Mouse (Mus musculus) heart, embryonic 14.5 days (tissue): ENCODE measurements around the gene Setdb1. TPM values are rescaled to one million over a fixed set of nuclear protein-coding genes. Genes with fewer than 3 reads are reported as not detected.
"Not testable (repeated sequence)": the region's sequence is repeated elsewhere in the genome, so short reads cannot be mapped to it uniquely, and the experiment has no call there.

Source experiments
- ATAC-seq: fragments of 200-750 bp; cut with Nextera tagmentation; 2 replicates; pipeline ENCODE4 v1.8.0; 2017; ENCODE audit warnings: low read depth, moderate TSS enrichment; ENCODE audit not compliant: insufficient number of reproducible peaks, insufficient read depth, low FRiP score
- H3K27ac ChIP-seq, 2 experiments: fragments of 200-500 bp in 1 of 2; fragments of 300-500 bp in 1 of 2; sonication (generic) in 1 of 2; replicated peaks in 1 of 2; 2 replicates each; pipeline ENCODE4 v1.5.1; 2012 to 2014; ENCODE audit warnings: low read depth in 2 of 2, low read length in 2 of 2, control low read depth in 1 of 2, mild to moderate bottlenecking in 1 of 2, mixed read lengths in 1 of 2; ENCODE audit not compliant: control insufficient read depth in 1 of 2, insufficient read depth in 1 of 2
- H3K27me3 ChIP-seq: fragments of 300-500 bp; sonication (generic); 2 replicates; pipeline ENCODE4 v1.6.1; 2014; ENCODE audit warnings: mild to moderate bottlenecking, low read length, control low read depth; ENCODE audit not compliant: control insufficient read depth, insufficient read depth
- H3K36me3 ChIP-seq: fragments of 300-500 bp; sonication (generic); 2 replicates; pipeline ENCODE4 v1.6.1; 2014; ENCODE audit warnings: mild to moderate bottlenecking, control low read depth, low read length, mixed read lengths; ENCODE audit not compliant: control insufficient read depth, insufficient read depth
- H3K4me1 ChIP-seq, 2 experiments: fragments of 200-500 bp in 1 of 2; fragments of 300-500 bp in 1 of 2; sonication (generic) in 1 of 2; 2 replicates each; pipeline ENCODE4 v1.6.1; 2012 to 2014; ENCODE audit warnings: low read length in 2 of 2, control low read depth in 1 of 2, mixed read lengths in 1 of 2; ENCODE audit not compliant: control insufficient read depth in 2 of 2, insufficient read depth in 2 of 2
- H3K4me2 ChIP-seq: fragments of 300-500 bp; sonication (generic); 2 replicates; pipeline ENCODE4 v1.6.1; 2014; ENCODE audit warnings: mild to moderate bottlenecking, low read length
- H3K4me3 ChIP-seq, 2 experiments: fragments of 200-500 bp in 1 of 2; fragments of 300-500 bp in 1 of 2; sonication (generic) in 1 of 2; 2 replicates each; pipeline ENCODE4 v1.5.1; 2012 to 2014; ENCODE audit warnings: low read length in 2 of 2, mild to moderate bottlenecking in 2 of 2, control low read depth in 1 of 2, low read depth in 1 of 2, moderate library complexity in 1 of 2; ENCODE audit not compliant: control insufficient read depth in 1 of 2, insufficient read depth in 1 of 2
- H3K9ac ChIP-seq: fragments of 300-500 bp; sonication (generic); 2 replicates; pipeline ENCODE4 v1.6.1; 2014; ENCODE audit warnings: mild to moderate bottlenecking, low read length
- H3K9me3 ChIP-seq: fragments of 300-500 bp; sonication (generic); 2 replicates; pipeline ENCODE4 v1.6.1; 2016; ENCODE audit warnings: low read length, control low read depth; ENCODE audit not compliant: control insufficient read depth
- WGBS: fragments of 180-500 bp; shearing (Covaris S2); extraction: QIAGEN DNeasy Blood & Tissue Kit; methylation state at CpG from one replicate; pipeline ENCODE4 v1.1.7; 2014; 5-methylcytosine and 5-hydroxymethylcytosine counted together
- polyA plus RNA-seq: library from polyadenylated mRNA; unstranded; fragments of >200 nt; fragmentation: Nextera tagmentation; extraction: Ambion mirVana; gene quantifications from 2 replicates; pipeline ENCODE4 v1.2.1, GENCODE M21; 2014

Gene Setdb1
- polyA plus RNA-seq, 1 experiment from 2014 or later = 22.1 TPM

DNA sequence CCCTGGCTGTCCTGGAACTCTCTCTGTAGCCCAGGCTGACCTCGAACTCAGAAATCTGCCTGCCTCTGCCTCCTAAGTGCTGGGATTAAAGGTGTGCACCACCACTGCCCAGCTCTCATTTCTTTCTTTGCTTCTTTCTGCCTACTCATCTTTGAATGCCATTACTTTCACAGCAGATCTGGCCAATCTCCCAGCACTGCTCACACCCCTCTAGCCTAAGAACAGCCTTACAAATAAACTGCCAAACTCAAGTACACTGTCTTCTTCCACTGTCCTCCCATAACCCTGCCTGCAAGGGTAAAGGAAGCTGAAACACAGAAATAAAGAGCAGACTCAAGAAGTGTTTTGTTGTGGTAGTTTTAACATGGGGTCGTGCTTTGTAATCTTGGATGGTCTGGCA, 744 bp upstream of the Setdb1 start:
- Histone ChIP-seq H3K27ac (no peak overlapping the region), H3K4me3 (no peak overlapping the region), H3K4me2 (no peak overlapping the region), H3K4me1 (no peaks in the 10 kb centered on the region), H3K36me3 (peaks cover 14% of the 10 kb centered on the region), H3K27me3 (no peaks in the 10 kb centered on the region), H3K9ac (no peak overlapping the region), H3K9me3 (no peaks in the 10 kb centered on the region)
- WGBS = 87% methylated on average over 2 of the region's 2 CpGs
- ATAC-seq = no peak

DNA sequence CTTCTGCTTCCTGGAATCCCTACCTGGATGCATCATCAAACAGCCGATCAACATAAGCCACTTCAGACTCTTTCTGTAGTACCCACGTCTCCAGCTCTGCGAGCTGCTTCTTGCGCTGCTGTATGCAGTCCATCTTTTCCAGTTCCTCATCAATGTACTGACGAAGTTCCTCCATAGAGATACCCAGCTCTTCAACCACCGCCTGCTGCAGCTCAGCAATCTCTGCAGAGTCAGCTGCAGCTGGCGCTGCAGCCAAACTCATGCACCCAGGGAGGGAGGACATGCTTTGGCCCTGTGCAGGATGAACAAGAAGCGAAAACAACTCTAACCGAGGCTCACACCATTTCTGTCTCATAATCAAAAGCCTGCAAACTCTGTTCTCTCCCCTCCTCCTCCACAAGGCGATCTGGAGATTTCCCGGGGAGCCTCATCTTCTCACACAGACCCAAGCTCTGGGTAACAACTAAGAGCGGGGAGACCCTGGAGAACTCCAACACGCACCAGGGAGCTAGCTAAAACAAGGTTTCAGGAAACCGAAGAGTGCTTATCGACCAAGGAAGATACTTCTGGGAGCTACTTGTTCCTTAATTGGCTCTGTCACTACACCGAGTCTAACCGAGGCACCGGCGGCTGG, 974 bp downstream of the Setdb1 start:
- ATAC-seq = peak; percentile 27; the same call in 1 of the 2 replicates
- peak overlapping the region; percentile 71; the same call in 1 of the 2 replicates for H3K9ac ChIP-seq

DNA sequence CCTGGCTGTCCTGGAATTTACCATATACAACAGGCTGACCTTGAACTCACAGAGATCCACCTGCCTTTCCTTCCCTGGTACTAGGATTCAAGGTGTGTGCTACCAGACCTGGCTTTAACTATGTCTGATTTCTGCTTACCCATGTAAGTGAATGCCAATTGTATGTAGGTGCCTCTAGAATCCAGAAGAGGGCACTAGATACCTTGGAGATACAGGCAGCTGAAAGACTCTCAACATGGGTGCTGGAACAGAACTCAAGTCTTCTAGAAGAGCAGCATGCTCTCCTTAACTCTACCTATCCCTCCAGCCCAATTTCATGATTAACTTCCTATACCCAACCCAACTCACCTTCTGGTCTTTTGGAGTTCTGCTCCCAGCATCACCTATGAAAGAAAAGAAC, 7.5 kb downstream of the Setdb1 start:
- H3K27me3 ChIP-seq = no peaks in the 10 kb centered on the region
- H3K4me2 ChIP-seq = no peak overlapping the region
- no peaks in the 10 kb centered on the region for H3K4me1 ChIP-seq
- no peak for ATAC-seq
- no peak overlapping the region for H3K9ac ChIP-seq
- peaks cover 89% of the 10 kb centered on the region for H3K36me3 ChIP-seq
- no peak overlapping the region for H3K27ac ChIP-seq
- no peak overlapping the region for H3K4me3 ChIP-seq
- H3K9me3 ChIP-seq = no peaks in the 10 kb centered on the region

More for the DNA sequence above, 974 bp downstream of the Setdb1 start:
- not testable (repeated sequence) for H3K27ac ChIP-seq, H3K9me3 ChIP-seq, H3K4me1 ChIP-seq, H3K27me3 ChIP-seq
- peak overlapping the region; percentile 48 to 52 for H3K4me3 ChIP-seq
- peak overlapping the region; percentile 58 for H3K4me2 ChIP-seq
- H3K36me3 ChIP-seq = peaks cover 30% of the 10 kb centered on the region
- 28% methylated on average over 8 of the region's 19 CpGs for WGBS

DNA sequence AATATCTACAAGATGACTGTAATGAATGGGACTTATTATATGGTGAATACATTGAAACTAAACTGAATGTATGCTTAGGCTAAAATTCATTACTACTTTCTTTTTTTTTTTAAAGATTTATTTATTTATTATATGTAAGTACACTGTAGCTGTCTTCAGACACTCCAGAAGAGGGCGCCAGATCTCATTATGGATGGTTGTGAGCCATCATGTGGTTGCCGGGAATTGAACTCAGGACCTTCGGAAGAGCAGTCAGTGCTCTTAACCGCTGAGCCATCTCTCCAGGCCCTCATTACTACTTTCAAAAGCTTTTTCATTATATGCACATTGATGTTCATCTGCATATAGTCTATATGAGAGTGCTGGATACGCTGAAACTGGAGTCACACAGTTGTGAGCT, 8.7 kb downstream of the Setdb1 start:
- not testable (repeated sequence) for H3K4me2 ChIP-seq, H3K27ac ChIP-seq, ATAC-seq, H3K9me3 ChIP-seq, H3K4me1 ChIP-seq, H3K9ac ChIP-seq, H3K27me3 ChIP-seq, H3K4me3 ChIP-seq
- over 99% methylated on average over 5 of the region's 5 CpGs for WGBS
- H3K36me3 ChIP-seq = peaks cover 90% of the 10 kb centered on the region

DNA sequence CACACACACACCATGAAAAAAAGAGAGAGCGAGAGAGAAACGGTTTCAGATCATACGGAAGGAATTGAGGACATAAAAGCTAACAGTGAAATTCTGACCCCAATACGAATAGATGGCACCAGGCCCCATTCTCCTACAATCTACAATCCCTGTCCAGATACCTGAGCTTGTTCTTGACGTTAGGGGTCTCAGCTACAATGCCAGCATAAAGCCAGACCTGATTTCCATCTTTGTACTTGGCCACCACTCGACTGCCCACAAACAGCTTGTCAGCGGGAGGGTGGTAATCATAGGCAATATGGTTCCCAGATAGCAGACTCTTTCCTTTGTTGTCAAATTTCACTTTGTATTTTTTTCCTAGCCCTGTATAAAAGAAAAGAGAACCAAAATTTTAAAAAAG, 10.5 kb downstream of the Setdb1 start:
- Histone ChIP-seq H3K27me3 (no peaks in the 10 kb centered on the region), H3K4me3 (no peak overlapping the region), H3K9ac (no peak overlapping the region), H3K4me2 (no peak overlapping the region), H3K27ac (no peak overlapping the region), H3K4me1 (no peaks in the 10 kb centered on the region), H3K9me3 (no peaks in the 10 kb centered on the region), H3K36me3 (peaks cover 89% of the 10 kb centered on the region)
- ATAC-seq = no peak
- 90% methylated on average over 7 of the region's 7 CpGs for WGBS

DNA sequence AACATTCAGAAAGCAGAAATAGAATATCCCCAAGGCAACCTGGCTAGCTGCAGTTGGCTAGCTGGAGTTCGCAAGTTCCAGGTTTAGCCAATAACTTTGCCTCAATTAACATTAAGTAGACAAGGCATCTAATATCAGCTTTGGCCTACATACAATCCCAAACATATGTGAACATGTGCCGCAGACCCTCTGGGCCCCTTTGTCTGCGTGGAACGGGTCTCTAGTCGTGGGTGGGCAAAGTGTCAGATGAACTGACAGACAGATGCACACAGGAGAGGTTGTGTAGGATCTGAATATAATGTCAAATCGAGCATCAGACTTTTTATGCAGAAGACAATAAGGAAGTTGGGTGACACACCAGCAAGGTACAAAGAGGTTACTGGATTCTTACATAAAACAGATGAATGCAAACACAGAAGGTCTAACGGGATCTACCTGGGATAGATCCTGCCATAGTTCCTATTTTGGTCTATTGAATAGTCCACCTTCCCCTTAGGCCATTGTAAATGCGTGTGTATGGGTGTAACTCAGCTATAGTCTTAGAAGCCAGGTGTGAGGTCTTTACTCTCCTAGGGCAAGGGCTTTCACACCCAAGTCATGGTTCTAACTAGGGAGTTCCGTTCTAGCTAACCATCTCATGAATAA, 13.5 kb downstream of the Setdb1 start:
- H3K27me3 ChIP-seq, ATAC-seq, H3K9me3 ChIP-seq, H3K4me1 ChIP-seq, H3K27ac ChIP-seq, H3K4me2 ChIP-seq, H3K9ac ChIP-seq, H3K4me3 ChIP-seq: not testable (repeated sequence)
- H3K36me3 ChIP-seq = peaks cover 94% of the 10 kb centered on the region
- WGBS = 98% methylated on average over 9 of the region's 9 CpGs

DNA sequence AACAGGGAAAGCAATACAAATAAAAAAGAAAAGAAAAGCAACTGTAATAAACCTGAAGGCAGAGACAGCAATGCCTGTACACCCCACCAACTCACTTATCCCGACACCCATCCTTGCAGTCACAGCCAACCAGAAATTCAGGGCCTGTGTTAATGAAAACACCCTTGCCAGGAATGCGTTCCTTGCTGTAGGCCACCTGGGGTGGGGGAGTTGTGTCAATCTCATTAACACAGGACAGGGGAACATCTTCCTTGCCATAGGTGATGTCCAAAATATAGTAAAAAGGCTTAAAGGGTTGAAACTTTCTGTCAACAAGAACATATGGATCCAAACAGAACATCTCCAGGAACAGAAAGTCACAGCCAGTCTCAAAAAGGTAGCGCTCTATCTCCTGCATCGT, 18.8 kb downstream of the Setdb1 start:
- Histone ChIP-seq H3K36me3 (peaks cover 98% of the 10 kb centered on the region), H3K4me2 (no peak overlapping the region), H3K4me1 (no peaks in the 10 kb centered on the region), H3K9me3 (no peaks in the 10 kb centered on the region), H3K27me3 (no peaks in the 10 kb centered on the region), H3K27ac (no peak overlapping the region), H3K4me3 (no peak overlapping the region), H3K9ac (no peak overlapping the region)
- WGBS = 95% methylated on average over 4 of the region's 4 CpGs
- ATAC-seq = no peak

DNA sequence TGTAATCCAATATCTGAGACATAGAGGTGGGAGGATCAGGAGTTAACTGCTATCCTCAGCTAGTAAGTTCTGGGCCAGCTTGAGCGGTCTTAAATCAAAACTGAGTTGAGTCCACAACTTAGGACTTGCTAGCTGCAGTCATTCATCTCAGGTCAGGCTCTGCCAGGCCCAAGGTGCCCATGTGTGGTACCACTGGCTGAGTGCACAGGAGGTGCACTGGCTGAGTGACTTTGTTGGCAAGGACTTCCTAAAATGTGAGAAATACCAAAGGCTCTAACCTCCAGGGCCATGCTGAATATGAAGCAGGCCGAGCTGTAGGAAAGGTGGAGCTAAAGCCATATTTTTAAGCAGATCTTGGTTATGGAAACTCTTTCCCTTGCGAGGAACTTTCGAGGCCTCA, 19.7 kb downstream of the Setdb1 start:
- Histone ChIP-seq H3K27me3 (no peaks in the 10 kb centered on the region), H3K4me2 (no peak overlapping the region), H3K4me3 (no peak overlapping the region), H3K36me3 (peaks cover 99% of the 10 kb centered on the region), H3K4me1 (no peaks in the 10 kb centered on the region), H3K9ac (no peak overlapping the region), H3K27ac (no peak overlapping the region), H3K9me3 (no peaks in the 10 kb centered on the region)
- no peak for ATAC-seq
- 91% methylated on average over 4 of the region's 4 CpGs for WGBS
